Mouse (Mus musculus) olfactory bulb, adult 2 months (tissue): Measurements from ENCODE around the gene Ajuba. TPM values are rescaled to one million over a fixed set of nuclear protein-coding genes. Genes with fewer than 3 reads are reported as not detected.
A peak's percentile ranks its signal among the peaks of the same experiment; 100 is the strongest.

Source experiments
- H3K27ac ChIP-seq: fragments of 200-500 bp; 2 replicates; pipeline ENCODE4 v1.5.1; 2012; ENCODE audit warnings: low read depth, low read length; ENCODE audit not compliant: insufficient read depth
- H3K4me1 ChIP-seq: fragments of 200-500 bp; 2 replicates; pipeline ENCODE4 v1.6.1; 2012; ENCODE audit warnings: low read length; ENCODE audit not compliant: control insufficient read depth, insufficient read depth
- H3K4me3 ChIP-seq: fragments of 200-500 bp; 2 replicates; pipeline ENCODE4 v1.5.1; 2012; ENCODE audit warnings: mild to moderate bottlenecking, low read depth, low read length, moderate library complexity; ENCODE audit not compliant: insufficient read depth
- CTCF ChIP-seq: fragments of 200-500 bp; IDR thresholded peaks from 2 replicates; pipeline ENCODE4 v1.5.1; 2012; ENCODE audit warnings: low read depth, mild to moderate bottlenecking, low read length, moderate library complexity; ENCODE audit not compliant: insufficient read depth
- POLR2A ChIP-seq: fragments of 200-500 bp; IDR thresholded peaks from 2 replicates; pipeline ENCODE4 v1.6.1; 2012; ENCODE audit warnings: mild to moderate bottlenecking, low read depth, low read length, moderate library complexity; ENCODE audit not compliant: insufficient read depth
- WGBS: fragments of 180-500 bp; shearing (Covaris S2); methylation state at CpG from one replicate; pipeline ENCODE4 v1.1.7; 2018; 5-methylcytosine and 5-hydroxymethylcytosine counted together
- polyA plus RNA-seq: library from polyadenylated mRNA; stranded (reverse); fragments of >200 nt; gene quantifications from 2 replicates; pipeline ENCODE4 v1.2.4, GENCODE M21; 2012; ENCODE audit warnings: low replicate concordance; ENCODE audit not compliant: missing spikeins, insufficient read depth, insufficient read length

Ajuba gene
- polyA plus RNA-seq, 1 experiment, result not detected

GRCm38 (mm10) chr14:54528446-54529111 lies 48.8 kb downstream of the Ajuba start:
- TF ChIP-seq POLR2A (no peak), CTCF (peak; percentile 64)

GRCm38 (mm10) chr14:54528007-54528393 lies 49.4 kb downstream of the Ajuba start:
- 22% methylated on average over 5 of the region's 5 CpGs for WGBS
- H3K27ac ChIP-seq, result peak overlapping the region; percentile 12; the same call in 1 of the 2 replicates
- no peak overlapping the region for H3K4me3 ChIP-seq
- TF ChIP-seq CTCF (no peak), POLR2A (no peak)
- peaks cover 10% of the 10 kb centered on the region for H3K4me1 ChIP-seq

More at GRCm38 (mm10) chr14:54528446-54529111, 48.8 kb downstream of the Ajuba start:
- H3K4me1 ChIP-seq, result peaks cover 10% of the 10 kb centered on the region
- 21% methylated on average over 17 of the region's 17 CpGs for WGBS
- H3K4me3 ChIP-seq, result no peak overlapping the region
- no peak overlapping the region; the same call in 1 of the 2 replicates for H3K27ac ChIP-seq

GRCm38 (mm10) chr14:54527227-54528006 lies 49.9 kb downstream of the Ajuba start:
- WGBS, result 5% methylated on average over 18 of the region's 18 CpGs
- Histone ChIP-seq H3K27ac (no peak overlapping the region), H3K4me1 (peaks cover 10% of the 10 kb centered on the region), H3K4me3 (peak overlapping the region; percentile 29)
- TF ChIP-seq CTCF (no peak), POLR2A (no peak)

DNA sequence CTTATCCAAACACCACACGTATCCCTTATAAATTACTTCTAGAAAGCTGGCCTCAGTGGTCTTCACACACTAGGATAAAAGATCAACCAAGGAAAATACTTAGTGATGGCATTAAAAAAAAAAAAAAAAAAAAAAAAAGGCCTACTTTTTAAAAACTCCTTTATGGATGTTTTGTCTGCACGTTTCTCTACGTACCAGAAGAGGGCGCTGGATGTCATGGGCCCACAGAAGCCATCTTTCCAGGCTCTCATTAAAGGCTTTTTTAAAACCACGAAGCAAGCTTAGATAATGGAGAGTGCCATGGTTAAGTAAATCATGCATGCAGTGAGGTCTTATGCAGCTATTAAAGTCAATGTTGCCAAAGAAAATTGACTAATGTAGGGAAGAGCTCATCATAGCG lies 53.8 kb downstream of the Ajuba start:
- TF ChIP-seq POLR2A, result no peak
- no peak for TF ChIP-seq CTCF
- Histone ChIP-seq H3K4me1 (peaks cover 18% of the 10 kb centered on the region), H3K4me3 (no peak overlapping the region), H3K27ac (no peak overlapping the region)
- WGBS, result 31% methylated on average over 6 of the region's 6 CpGs

Other genes with a start within 250 kb of the Ajuba start
- not detected in 2 replicates for gene Oxa1l, start 216.7 kb downstream of the Ajuba start, polyA plus RNA-seq
- not detected in 2 replicates for gene Slc7a7, start 159.8 kb downstream of the Ajuba start, polyA plus RNA-seq
- not detected in 2 replicates for gene Mrpl52, start 150.6 kb downstream of the Ajuba start, polyA plus RNA-seq
- gene Mmp14, start 145.9 kb downstream of the Ajuba start, polyA plus RNA-seq, result not detected in 2 replicates
- not detected in 2 replicates for gene Lrp10, start 113.4 kb downstream of the Ajuba start, polyA plus RNA-seq
- gene Rem2, start 101.5 kb downstream of the Ajuba start, polyA plus RNA-seq, result not detected in 2 replicates
- gene Prmt5, start 60.0 kb downstream of the Ajuba start, polyA plus RNA-seq, result not detected in 2 replicates
- not detected in 2 replicates for gene Haus4, start 22.9 kb downstream of the Ajuba start, polyA plus RNA-seq
- not detected in 2 replicates for gene 4931414P19Rik, start 28.4 kb upstream of the Ajuba start, polyA plus RNA-seq
- gene Psmb5, start 40.5 kb upstream of the Ajuba start, polyA plus RNA-seq, result not detected in 2 replicates
- gene Psmb11, start 43.9 kb upstream of the Ajuba start, polyA plus RNA-seq, result not detected in 2 replicates
- gene Gm17606, start 63.4 kb upstream of the Ajuba start, polyA plus RNA-seq, result not detected in 2 replicates
- gene Cdh24, start 63.8 kb upstream of the Ajuba start, polyA plus RNA-seq, result not detected in 2 replicates
- gene 1700123O20Rik, start 108.7 kb upstream of the Ajuba start, polyA plus RNA-seq, result not detected in 2 replicates
- gene Acin1, start 109.4 kb upstream of the Ajuba start, polyA plus RNA-seq, result 835 TPM in 1 of 2 replicates, not detected in the other
- not detected in 2 replicates for gene Gm29776, start 121.3 kb upstream of the Ajuba start, polyA plus RNA-seq
- not detected in 2 replicates for gene Cebpe, start 134.6 kb upstream of the Ajuba start, polyA plus RNA-seq
- not detected in 2 replicates for gene Slc7a8, start 204.4 kb upstream of the Ajuba start, polyA plus RNA-seq
- gene Rnf212b, start 236.6 kb upstream of the Ajuba start, polyA plus RNA-seq, result not detected in 2 replicates